Mouse (Mus musculus): ENCODE data around the gene Atxn1l. TPM values are rescaled to one million over a fixed set of nuclear protein-coding genes. Genes with fewer than 3 reads are reported as not detected.

Gene Atxn1l
- polyA plus RNA-seq, 1 experiment from 2014 or later: 4.8 TPM

- Histone ChIP-seq H3K4me1 (replicated peaks; ENCODE audit: insufficient read depth, low read length) (peaks cover 4% of the 10 kb centered on the region), H3K27me3 (ENCODE audit: insufficient read depth, low read length) (no peaks in the 10 kb centered on the region), H3K9me3 (replicated peaks; ENCODE audit: low read length) (no peaks in the 10 kb centered on the region), H3K4me3 (replicated peaks; ENCODE audit: low read depth, low read length) (peak overlapping the region; percentile 99), H3K9ac (ENCODE audit: low read depth, low read length) (no peak overlapping the region), H3K4me2 (ENCODE audit: low read length) (peak overlapping the region; percentile 87), H3K27ac (no peak overlapping the region), H3K36me3 (ENCODE audit: insufficient read depth, low read length) (peaks cover 20% of the 10 kb centered on the region)
- WGBS: 2% methylated on average over 2 of the region's 2 CpGs
- peak; percentile 88 for DNase-seq (ENCODE audit: low spot score)
- peak; percentile 65; the same call in 1 of the 2 replicates for ATAC-seq (replicated peaks; ENCODE audit: low FRiP score, low read depth)
- peak; percentile 76 for TF ChIP-seq CTCF (IDR thresholded peaks at IDR 0.05; ENCODE audit: low read depth)
These were observed 30.7 kb downstream of the Atxn1l start for GRCm38 (mm10) chr8:109706874-109707237.

- ATAC-seq (replicated peaks; ENCODE audit: low FRiP score, low read depth): peak; percentile 11; the same call in 1 of the 2 replicates
- DNase-seq (ENCODE audit: low spot score): peak; percentile 61
- no peak for TF ChIP-seq CTCF (IDR thresholded peaks at IDR 0.05; ENCODE audit: low read depth)
These were observed 31.3 kb downstream of the Atxn1l start for GRCm38 (mm10) chr8:109706076-109706873.

GRCm38 (mm10) chr8:109705320-109706075 is 32.0 kb downstream of the Atxn1l start, which contains the start of gene Zfp821:
Gene Zfp821, plus strand, starts transcription at chr8:109705546.
- peak; percentile 96 for DNase-seq (ENCODE audit: low spot score)
- H3K4me1 ChIP-seq (replicated peaks; ENCODE audit: insufficient read depth, low read length): peaks cover 4% of the 10 kb centered on the region
- H3K4me3 ChIP-seq (replicated peaks; ENCODE audit: low read depth, low read length): peak within 1 kb of the TSS; percentile 99
- no peaks in the 10 kb centered on the region for H3K9me3 ChIP-seq (replicated peaks; ENCODE audit: low read length)
- WGBS: 0% methylated on average over 50 of the region's 100 CpGs
- TF ChIP-seq CTCF (IDR thresholded peaks at IDR 0.05; ENCODE audit: low read depth): no peak
- ATAC-seq (replicated peaks; ENCODE audit: low FRiP score, low read depth): peak; percentile 91
- peaks cover 13% of the 10 kb centered on the region for H3K36me3 ChIP-seq (ENCODE audit: insufficient read depth, low read length)
- H3K4me2 ChIP-seq (ENCODE audit: low read length): peak within 1 kb of the TSS; percentile 87
- peak within 1 kb of the TSS; percentile 99 for H3K9ac ChIP-seq (ENCODE audit: low read depth, low read length)
- no peaks in the 10 kb centered on the region for H3K27me3 ChIP-seq (ENCODE audit: insufficient read depth, low read length)
- H3K27ac ChIP-seq: peak within 1 kb of the TSS; percentile 95

More at GRCm38 (mm10) chr8:109706076-109706873, 31.3 kb downstream of the Atxn1l start:
- Histone ChIP-seq H3K27me3 (ENCODE audit: insufficient read depth, low read length) (no peaks in the 10 kb centered on the region), H3K27ac (peak overlapping the region; percentile 95), H3K4me2 (ENCODE audit: low read length) (peak overlapping the region; percentile 87), H3K4me1 (replicated peaks; ENCODE audit: insufficient read depth, low read length) (peaks cover 4% of the 10 kb centered on the region), H3K4me3 (replicated peaks; ENCODE audit: low read depth, low read length) (peak overlapping the region; percentile 99), H3K36me3 (ENCODE audit: insufficient read depth, low read length) (peaks cover 15% of the 10 kb centered on the region), H3K9me3 (replicated peaks; ENCODE audit: low read length) (no peaks in the 10 kb centered on the region), H3K9ac (ENCODE audit: low read depth, low read length) (peak overlapping the region; percentile 99)
- WGBS: under 1% methylated on average over 25 of the region's 30 CpGs

- Histone ChIP-seq H3K4me1 (replicated peaks; ENCODE audit: insufficient read depth, low read length) (peaks cover 4% of the 10 kb centered on the region), H3K9ac (ENCODE audit: low read depth, low read length) (peak overlapping the region; percentile 99), H3K4me2 (ENCODE audit: low read length) (peak overlapping the region; percentile 87), H3K4me3 (replicated peaks; ENCODE audit: low read depth, low read length) (peak overlapping the region; percentile 99), H3K9me3 (replicated peaks; ENCODE audit: low read length) (no peaks in the 10 kb centered on the region), H3K27ac (peak overlapping the region; percentile 42; the same call in 1 of the 2 replicates), H3K27me3 (ENCODE audit: insufficient read depth, low read length) (no peaks in the 10 kb centered on the region), H3K36me3 (ENCODE audit: insufficient read depth, low read length) (peaks cover 10% of the 10 kb centered on the region; the same call in 1 of the 2 replicates)
- WGBS: 5% methylated on average over 24 of the region's 24 CpGs
- ATAC-seq (replicated peaks; ENCODE audit: low FRiP score, low read depth) (peak; percentile 18; the same call in 1 of the 2 replicates), DNase-seq (ENCODE audit: low spot score) (no peak)
- no peak for TF ChIP-seq CTCF (IDR thresholded peaks at IDR 0.05; ENCODE audit: low read depth)
These were observed 32.8 kb downstream of the Atxn1l start for GRCm38 (mm10) chr8:109704565-109705319.

- no peaks in the 10 kb centered on the region for H3K36me3 ChIP-seq (ENCODE audit: insufficient read depth, low read length)
- TF ChIP-seq CTCF (IDR thresholded peaks at IDR 0.05; ENCODE audit: low read depth): no peak
- H3K4me1 ChIP-seq (replicated peaks; ENCODE audit: insufficient read depth, low read length): 0 out of 2 replicates have a peak, but pooled peaks cover 3% of the 10 kb centered on the region
- no peak overlapping the region for H3K4me3 ChIP-seq (replicated peaks; ENCODE audit: low read depth, low read length)
- H3K9me3 ChIP-seq (replicated peaks; ENCODE audit: low read length): no peaks in the 10 kb centered on the region
- H3K9ac ChIP-seq (ENCODE audit: low read depth, low read length): no peak overlapping the region
- 87% methylated on average over 3 of the region's 3 CpGs for WGBS
- no peaks in the 10 kb centered on the region for H3K27me3 ChIP-seq (ENCODE audit: insufficient read depth, low read length)
- DNase-seq (ENCODE audit: low spot score) (no peak), ATAC-seq (replicated peaks; ENCODE audit: low FRiP score, low read depth) (no peak)
- H3K4me2 ChIP-seq (ENCODE audit: low read length): no peak overlapping the region
- H3K27ac ChIP-seq: no peak overlapping the region
These were observed 39.1 kb downstream of the Atxn1l start for GRCm38 (mm10) chr8:109698477-109698876.

All from kidney, postnatal 0 days (tissue).